Mouse (Mus musculus) intestine, postnatal 0 days (tissue): ENCODE measurements around the gene Gm14214. TPM values are rescaled to one million over a fixed set of nuclear protein-coding genes. Genes with fewer than 3 reads are reported as not detected.
A peak's percentile ranks its signal among the peaks of the same experiment; 100 is the strongest.

Experiments used
- ATAC-seq: fragments of 200-750 bp; cut with Nextera tagmentation; 2 replicates; pipeline ENCODE4 v1.8.0; 2017; ENCODE audit warnings: mild to moderate bottlenecking, moderate TSS enrichment, moderate library complexity
- H3K27ac ChIP-seq: fragments of 300-500 bp; sonication (generic); 2 replicates; pipeline ENCODE4 v1.5.1; 2014; ENCODE audit warnings: mild to moderate bottlenecking, low read depth, low read length, moderate library complexity
- H3K27me3 ChIP-seq: fragments of 300-500 bp; sonication (generic); replicated peaks from 2 replicates; pipeline ENCODE4 v1.6.1; 2014; ENCODE audit warnings: low read length, mixed read lengths; ENCODE audit not compliant: control insufficient read depth, insufficient read depth
- H3K36me3 ChIP-seq: fragments of 300-500 bp; sonication (generic); 2 replicates; pipeline ENCODE4 v1.6.1; 2014; ENCODE audit warnings: mild to moderate bottlenecking, moderate library complexity; ENCODE audit not compliant: control insufficient read depth, insufficient read depth
- H3K4me1 ChIP-seq: fragments of 300-500 bp; sonication (generic); replicated peaks from 2 replicates; pipeline ENCODE4 v1.6.1; 2014; ENCODE audit warnings: antibody characterized with exemption, low read length, mixed read lengths; ENCODE audit not compliant: control insufficient read depth, insufficient read depth
- H3K4me2 ChIP-seq: fragments of 300-500 bp; sonication (generic); replicated peaks from 2 replicates; pipeline ENCODE4 v1.6.1; 2014; ENCODE audit warnings: low read depth, mild to moderate bottlenecking, moderate library complexity
- H3K4me3 ChIP-seq: fragments of 300-500 bp; sonication (generic); 2 replicates; pipeline ENCODE4 v1.5.1; 2014; ENCODE audit warnings: low read depth, low read length
- H3K9ac ChIP-seq: fragments of 300-500 bp; sonication (generic); 2 replicates; pipeline ENCODE4 v1.6.1; 2014; ENCODE audit warnings: mild to moderate bottlenecking, low read depth, low read length
- H3K9me3 ChIP-seq: fragments of 300-500 bp; sonication (generic); 2 replicates; pipeline ENCODE4 v1.6.1; 2016; ENCODE audit warnings: mixed run types; ENCODE audit not compliant: control insufficient read depth
- CTCF ChIP-seq: sonication (generic); IDR thresholded peaks from 2 replicates; pipeline ENCODE4 v1.5.1; 2016; ENCODE audit warnings: low read depth, mild to moderate bottlenecking, control low read depth, antibody characterized with exemption, moderate library complexity
- WGBS: fragments of 180-500 bp; shearing (Covaris S2); extraction: QIAGEN DNeasy Blood & Tissue Kit; methylation state at CpG from one replicate; pipeline ENCODE4 v1.1.7; 2014; 5-methylcytosine and 5-hydroxymethylcytosine counted together
- polyA plus RNA-seq: library from polyadenylated mRNA; unstranded; fragments of >200 nt; fragmentation: Nextera tagmentation; extraction: Ambion mirVana; gene quantifications from 2 replicates; pipeline ENCODE4 v1.2.1, GENCODE M21; 2015

Gene Gm14214
- polyA plus RNA-seq, 1 experiment from 2014 or later = not detected

GRCm38 (mm10) chr2:154809107-154809762 lies 39.4 kb upstream of the Gm14214 start:
- Histone ChIP-seq H3K9ac (no peak overlapping the region), H3K27me3 (no peaks in the 10 kb centered on the region), H3K27ac (peak overlapping the region; percentile 37; the same call in 1 of the 2 replicates), H3K4me1 (no peaks in the 10 kb centered on the region; the same call in 1 of the 2 replicates), H3K9me3 (no peaks in the 10 kb centered on the region), H3K4me2 (no peak overlapping the region), H3K36me3 (no peaks in the 10 kb centered on the region), H3K4me3 (no peak overlapping the region)
- WGBS = 41% methylated on average over 1 of the region's 1 CpGs
- peak; percentile 59 for TF ChIP-seq CTCF
- ATAC-seq = peak; percentile 65; the same call in 1 of the 2 replicates

GRCm38 (mm10) chr2:154807689-154808088 lies 37.9 kb upstream of the Gm14214 start:
- no peaks in the 10 kb centered on the region for H3K9me3 ChIP-seq

GRCm38 (mm10) chr2:154803845-154804244 lies 34.0 kb upstream of the Gm14214 start:
- no peaks in the 10 kb centered on the region for H3K9me3 ChIP-seq
- peaks cover 4% of the 10 kb centered on the region; the same call in 1 of the 2 replicates for H3K4me1 ChIP-seq
- H3K4me2 ChIP-seq = no peak overlapping the region
- no peaks in the 10 kb centered on the region for H3K27me3 ChIP-seq
- H3K4me3 ChIP-seq = no peak overlapping the region
- no peak for ATAC-seq
- no peak for TF ChIP-seq CTCF
- WGBS = 65% methylated on average over 4 of the region's 4 CpGs
- no peak overlapping the region for H3K27ac ChIP-seq
- H3K36me3 ChIP-seq = peaks cover 3% of the 10 kb centered on the region; the same call in 1 of the 2 replicates
- no peak overlapping the region for H3K9ac ChIP-seq

More at GRCm38 (mm10) chr2:154807689-154808088, 37.9 kb upstream of the Gm14214 start:
- WGBS = 42% methylated on average over 1 of the region's 1 CpGs
- Histone ChIP-seq H3K9ac (no peak overlapping the region), H3K4me2 (no peak overlapping the region), H3K27me3 (no peaks in the 10 kb centered on the region), H3K27ac (no peak overlapping the region), H3K36me3 (no peaks in the 10 kb centered on the region), H3K4me3 (no peak overlapping the region), H3K4me1 (no peaks in the 10 kb centered on the region; the same call in 1 of the 2 replicates)
- no peak for ATAC-seq
- no peak for TF ChIP-seq CTCF

- H3K4me2 ChIP-seq = no peak overlapping the region
Measured at GRCm38 (mm10) chr2:154803372-154803771, 33.5 kb upstream of the Gm14214 start.

GRCm38 (mm10) chr2:154791661-154792642 lies 22.1 kb upstream of the Gm14214 start:
- Histone ChIP-seq H3K4me2 (peak overlapping the region; percentile 71), H3K4me3 (peak overlapping the region; percentile 86), H3K36me3 (no peaks in the 10 kb centered on the region), H3K4me1 (peaks cover 14% of the 10 kb centered on the region; the same call in 1 of the 2 replicates), H3K9me3 (no peaks in the 10 kb centered on the region), H3K27ac (peak overlapping the region; percentile 95), H3K9ac (peak overlapping the region; percentile 90), H3K27me3 (no peaks in the 10 kb centered on the region)
- TF ChIP-seq CTCF = no peak
- 1% methylated on average over 54 of the region's 67 CpGs for WGBS
- ATAC-seq = peak; percentile 49

More at GRCm38 (mm10) chr2:154803372-154803771, 33.5 kb upstream of the Gm14214 start:
- Histone ChIP-seq H3K4me1 (peaks cover 4% of the 10 kb centered on the region; the same call in 1 of the 2 replicates), H3K9me3 (no peaks in the 10 kb centered on the region), H3K27me3 (no peaks in the 10 kb centered on the region), H3K36me3 (peaks cover 3% of the 10 kb centered on the region; the same call in 1 of the 2 replicates), H3K27ac (no peak overlapping the region), H3K9ac (no peak overlapping the region), H3K4me3 (no peak overlapping the region)
- TF ChIP-seq CTCF = no peak
- WGBS = 43% methylated on average over 1 of the region's 1 CpGs
- ATAC-seq = no peak
